Mouse (Mus musculus): Measurements from ENCODE around the gene Entpd1.
"Not testable (repeated sequence)": the region's sequence is repeated elsewhere in the genome, so short reads cannot be mapped to it uniquely, and the experiment has no call there.

The Entpd1 gene

DNA sequence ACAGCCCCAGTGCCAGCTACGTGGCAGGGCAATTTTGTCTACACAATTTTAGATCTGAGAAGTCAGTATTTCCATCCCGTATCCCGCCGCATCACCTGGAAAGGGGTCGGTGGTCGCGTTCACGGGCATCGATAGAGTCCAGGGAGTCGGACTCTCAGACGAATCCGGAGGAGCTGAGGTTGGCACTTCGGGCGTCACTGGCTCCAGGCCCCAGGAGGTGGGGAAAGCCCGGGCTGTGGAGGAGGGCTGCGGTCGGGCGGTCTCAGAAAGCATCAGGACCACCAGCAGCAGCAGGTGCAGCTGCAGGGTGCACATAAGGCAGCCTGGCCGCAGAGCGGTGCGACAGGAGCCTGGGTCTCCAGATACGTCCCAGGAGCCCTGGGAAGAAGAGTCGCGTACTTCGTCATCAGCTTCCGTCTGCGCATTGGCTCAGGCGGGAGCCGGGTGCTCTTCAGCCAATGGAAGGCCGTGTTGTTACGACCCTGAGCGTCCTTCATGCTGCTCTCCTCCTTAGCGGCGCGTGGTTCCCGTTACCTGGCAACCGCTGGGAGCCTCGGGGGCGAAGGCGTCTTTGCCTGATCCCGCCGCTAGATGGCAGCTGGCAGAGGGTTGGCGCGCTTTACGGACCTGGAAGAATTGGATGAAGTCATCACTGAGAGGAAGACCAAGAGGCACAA, at the start of gene Entpd1, which contains the start of gene Tctn3:
TSS of gene Entpd1 (plus strand) at position 537 of the 677 bp plus-strand sequence.
TSS of gene Tctn3 (minus strand) at position 404 of the 677 bp plus-strand sequence.
- peak; percentile 96 for DNase-seq

GRCm38 (mm10) chr19:40563880-40564645, 48.1 kb upstream of the Entpd1 start:
- DNase-seq = no peak

GRCm38 (mm10) chr19:40567616-40568015, 44.5 kb upstream of the Entpd1 start:
- no peak for DNase-seq

GRCm38 (mm10) chr19:40570726-40571125, 41.4 kb upstream of the Entpd1 start:
- peak; percentile 81 for DNase-seq

DNA sequence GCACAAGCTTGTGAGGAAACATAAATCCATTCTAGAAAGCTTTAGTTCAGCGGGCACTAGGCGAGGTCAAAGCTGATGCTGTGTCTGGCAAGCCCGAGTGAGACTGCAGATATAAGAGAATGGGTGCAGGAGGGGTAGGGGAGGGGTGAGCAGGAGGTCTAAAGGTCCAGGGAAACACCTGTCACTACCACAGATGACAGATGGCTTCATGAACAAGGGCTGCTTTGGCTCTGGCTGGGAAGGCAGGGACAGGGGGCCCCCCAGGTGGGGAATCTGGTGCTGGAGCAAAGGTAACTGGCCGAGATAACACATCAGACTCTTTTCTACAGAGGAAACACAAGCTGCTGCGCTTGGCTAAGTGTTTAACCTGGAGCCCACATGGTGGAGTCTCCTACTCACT, 36.7 kb upstream of the Entpd1 start:
- DNase-seq = no peak

- DNase-seq = no peak
These were observed 31.3 kb upstream of the Entpd1 start for GRCm38 (mm10) chr19:40580902-40581301.

DNA sequence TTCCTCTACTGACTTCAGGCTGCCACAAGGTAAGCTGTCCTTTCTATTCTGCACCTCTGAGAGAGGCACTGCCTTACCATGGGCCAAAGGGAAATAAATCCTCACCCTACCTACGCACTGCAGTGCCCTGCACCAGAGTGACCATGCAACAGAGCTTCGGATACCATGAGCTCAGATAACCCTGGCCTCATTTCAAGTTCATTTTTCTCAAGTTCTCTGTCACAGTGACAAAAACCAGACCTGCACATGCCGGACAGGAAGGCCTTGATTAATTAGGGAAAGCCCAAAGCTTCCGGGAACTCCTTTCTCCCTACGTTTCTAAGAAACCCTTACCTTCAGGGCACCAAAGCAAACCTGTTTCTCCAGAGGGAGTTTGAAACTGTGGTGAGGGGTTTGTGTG, 30.5 kb upstream of the Entpd1 start:
- DNase-seq = no peak

- DNase-seq = no peak
These were observed 25.3 kb upstream of the Entpd1 start for GRCm38 (mm10) chr19:40586908-40587307.

DNA sequence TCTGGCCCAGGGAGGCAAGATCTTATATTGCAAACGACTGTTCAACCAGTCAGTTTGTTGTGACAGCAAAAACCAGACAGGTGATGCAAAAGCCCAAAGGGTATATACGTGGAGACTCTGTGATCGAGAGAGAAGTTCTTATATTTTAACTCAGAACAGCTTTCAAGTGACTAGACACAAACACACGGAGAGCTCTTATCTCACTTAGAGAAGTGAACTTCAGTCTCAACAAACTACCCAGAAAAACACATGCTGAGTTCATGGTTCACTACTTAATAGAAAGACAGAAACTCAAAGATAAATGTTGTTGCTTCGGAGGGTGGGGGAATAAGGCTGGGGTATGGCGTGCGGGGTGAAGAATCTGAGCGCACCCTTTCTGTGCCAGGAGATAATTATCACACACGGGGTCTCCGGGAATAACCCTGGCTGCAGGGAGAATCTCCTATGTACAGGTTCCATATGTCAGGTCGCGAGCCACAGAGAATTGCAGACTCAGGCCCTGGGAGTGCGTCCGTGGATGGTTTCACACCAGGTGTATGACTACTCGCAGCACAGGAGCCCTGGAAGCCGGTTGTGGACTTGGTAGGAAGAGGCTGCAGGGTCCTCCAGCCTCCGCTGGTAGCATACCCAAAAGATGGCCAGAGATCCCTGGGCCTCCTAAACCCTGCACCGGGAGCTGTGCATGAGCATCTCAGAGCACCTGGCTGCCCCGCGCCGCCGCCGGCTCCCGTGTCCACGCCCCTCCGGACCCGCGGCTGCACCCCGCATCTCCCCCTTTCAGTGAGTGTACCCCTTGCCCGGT, 24.5 kb upstream of the Entpd1 start:
- no peak for DNase-seq

- peak; percentile 73 for DNase-seq
These were observed 23.9 kb upstream of the Entpd1 start, which contains the start of gene Aldh18a1 for GRCm38 (mm10) chr19:40588293-40588654. Gene Aldh18a1, minus strand, starts transcription at chr19:40588463.

DNA sequence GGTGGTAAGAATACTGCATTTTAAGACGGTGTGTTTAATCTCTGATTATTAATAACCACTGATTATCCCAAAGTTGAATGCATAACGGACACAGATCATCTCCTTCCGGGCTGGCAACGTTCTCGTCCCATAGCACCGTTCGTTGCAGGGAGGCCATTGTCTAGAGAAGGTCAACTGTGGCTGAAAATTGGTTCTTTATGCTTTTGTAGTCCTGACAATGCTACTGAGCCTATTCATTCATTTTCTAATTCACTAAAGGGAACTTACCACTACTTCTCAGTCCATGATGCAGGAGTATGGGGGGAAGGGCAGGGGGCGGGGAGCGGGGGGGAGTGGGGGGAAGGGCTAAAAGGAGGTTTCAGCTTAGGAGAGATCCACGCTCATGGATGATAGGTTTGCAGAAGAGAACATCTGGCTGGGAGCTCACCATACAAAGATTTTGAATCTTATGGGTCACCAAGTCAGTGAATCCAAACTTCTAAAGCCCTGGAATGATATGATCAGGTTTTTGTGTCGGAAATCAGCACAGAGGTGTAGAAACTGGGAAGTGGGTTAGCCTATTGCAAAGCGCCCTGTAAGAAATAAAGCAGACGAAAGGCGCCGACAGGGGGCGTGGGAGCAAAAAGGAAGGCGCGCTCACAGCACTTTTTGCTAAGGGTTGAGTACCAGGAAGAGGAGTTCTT, 23.2 kb upstream of the Entpd1 start:
- DNase-seq = peak; percentile 76

DNA sequence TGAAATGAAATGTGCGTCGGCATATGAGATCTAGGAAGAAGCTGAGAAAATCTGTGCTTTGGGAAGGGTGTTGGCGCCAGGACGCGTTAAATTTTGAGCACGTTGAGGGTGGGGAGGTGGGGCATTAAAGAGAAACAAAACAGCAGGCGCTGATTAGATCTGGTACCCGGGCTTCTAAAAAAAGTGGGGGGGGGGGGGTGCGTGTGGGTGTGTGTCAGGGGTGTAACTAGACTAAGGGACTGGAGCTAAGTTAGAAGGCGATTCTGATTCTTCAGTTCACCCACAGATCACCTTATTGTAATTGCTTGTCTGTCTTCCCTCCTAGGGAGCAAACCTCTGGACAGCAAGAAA, 22.7 kb upstream of the Entpd1 start:
- DNase-seq = no peak

DNA sequence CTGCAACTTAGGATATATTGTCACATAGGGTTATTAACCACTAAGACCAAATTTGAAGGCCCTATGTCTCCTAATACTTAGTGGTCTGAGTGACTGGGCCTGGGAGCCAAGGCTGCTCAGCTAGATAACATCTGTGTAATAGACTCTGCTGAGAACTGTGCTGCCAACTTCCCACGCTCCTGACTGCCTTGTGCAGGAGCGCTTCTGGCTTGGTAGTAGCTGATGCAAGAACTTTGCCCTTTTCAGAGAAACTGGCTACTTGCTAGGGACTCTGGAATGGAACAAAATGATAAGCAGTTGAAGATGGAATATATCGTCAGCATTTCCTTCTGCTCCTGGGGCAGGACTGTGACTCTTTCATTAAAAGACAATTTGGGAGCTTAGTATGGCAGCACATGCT, 16.9 kb upstream of the Entpd1 start:
- DNase-seq = no peak

DNA sequence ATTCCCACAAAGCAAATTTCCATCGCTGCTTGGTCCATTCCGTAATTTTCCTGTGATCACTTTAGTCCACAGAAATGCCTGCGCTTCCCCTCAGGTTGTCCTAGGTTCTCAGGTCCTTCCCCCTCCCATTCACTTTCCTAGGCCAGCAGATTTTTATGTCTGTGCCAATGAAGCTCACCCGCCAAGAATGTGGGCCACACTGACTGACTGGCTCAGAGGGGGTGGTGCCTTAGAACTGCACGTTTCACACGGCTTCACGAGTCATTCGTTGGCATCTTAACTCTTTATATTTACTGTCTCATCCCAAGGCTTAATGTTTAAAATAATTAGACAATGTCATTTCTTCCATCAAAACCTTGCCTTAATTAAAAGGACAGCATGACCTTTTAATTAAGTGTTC, 16.3 kb upstream of the Entpd1 start:
- DNase-seq = no peak

- DNase-seq = not testable (repeated sequence)
These were observed 11.3 kb upstream of the Entpd1 start for GRCm38 (mm10) chr19:40600846-40601245.

GRCm38 (mm10) chr19:40601870-40602269, 10.3 kb upstream of the Entpd1 start:
- no peak for DNase-seq

- no peak for DNase-seq
These were observed 7.0 kb upstream of the Entpd1 start for GRCm38 (mm10) chr19:40605189-40605588.

DNA sequence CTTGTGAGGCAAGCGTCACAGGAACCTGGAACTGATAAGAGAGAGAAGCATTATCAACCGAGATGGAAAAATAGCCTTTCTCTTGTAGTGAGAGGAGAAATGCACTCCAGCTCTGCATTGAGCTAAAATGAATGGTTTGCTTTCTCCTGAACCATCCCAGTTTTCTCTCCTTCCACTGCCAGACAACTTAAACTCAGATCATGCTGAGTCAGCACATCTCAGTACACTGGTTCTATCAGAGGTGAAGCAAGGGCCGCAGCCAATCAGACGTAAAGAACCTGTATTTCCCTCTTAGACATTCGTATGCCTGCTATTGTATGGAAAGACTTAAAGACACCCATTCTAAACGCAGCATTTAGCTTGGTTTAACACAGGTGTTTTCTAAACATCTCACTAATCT, 4.5 kb upstream of the Entpd1 start:
- no peak for DNase-seq

- DNase-seq = no peak
These were observed 2.6 kb downstream of the Entpd1 start for GRCm38 (mm10) chr19:40614811-40615210.

DNA sequence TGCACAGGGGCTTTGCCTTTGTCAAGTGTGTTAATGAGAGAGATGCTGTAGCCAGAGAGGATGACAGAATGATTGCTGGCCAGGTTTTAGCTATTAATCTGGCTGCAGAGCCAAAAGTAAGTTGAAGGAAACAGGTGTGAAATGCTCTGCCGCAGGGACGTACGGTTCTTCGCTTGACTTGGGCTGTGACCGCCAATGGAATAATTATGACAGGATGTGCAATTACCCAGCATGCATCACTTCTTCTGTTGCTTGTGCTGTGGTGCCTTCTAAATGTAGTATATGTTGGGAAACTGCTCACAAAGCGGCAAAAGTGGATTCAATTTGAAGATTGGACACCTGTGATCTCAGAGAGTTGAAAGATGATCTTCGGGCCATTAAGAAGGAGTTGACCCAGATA, 3.9 kb downstream of the Entpd1 start:
- DNase-seq = no peak

- not testable (repeated sequence) for DNase-seq
These were observed 9.4 kb downstream of the Entpd1 start for GRCm38 (mm10) chr19:40621616-40622015.

DNA sequence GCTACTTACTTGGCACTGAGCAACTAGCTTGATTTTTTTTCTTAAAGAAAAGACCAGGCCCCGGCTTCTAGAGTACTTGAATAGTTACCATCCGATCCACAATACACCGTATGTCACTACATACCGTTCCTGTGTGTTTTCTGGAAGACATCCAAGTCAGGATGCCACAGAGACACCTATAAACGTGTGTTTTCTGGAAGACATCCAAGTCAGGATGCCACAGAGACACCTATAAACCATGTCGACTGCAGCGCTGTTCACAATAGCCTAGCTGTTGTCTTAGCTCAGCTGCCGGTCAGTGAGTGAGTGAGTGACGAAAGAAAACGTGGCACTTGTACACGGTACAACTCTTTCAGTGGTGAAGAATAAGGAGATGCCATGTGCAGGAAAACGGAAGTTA, 13.8 kb downstream of the Entpd1 start:
- no peak for DNase-seq

DNA sequence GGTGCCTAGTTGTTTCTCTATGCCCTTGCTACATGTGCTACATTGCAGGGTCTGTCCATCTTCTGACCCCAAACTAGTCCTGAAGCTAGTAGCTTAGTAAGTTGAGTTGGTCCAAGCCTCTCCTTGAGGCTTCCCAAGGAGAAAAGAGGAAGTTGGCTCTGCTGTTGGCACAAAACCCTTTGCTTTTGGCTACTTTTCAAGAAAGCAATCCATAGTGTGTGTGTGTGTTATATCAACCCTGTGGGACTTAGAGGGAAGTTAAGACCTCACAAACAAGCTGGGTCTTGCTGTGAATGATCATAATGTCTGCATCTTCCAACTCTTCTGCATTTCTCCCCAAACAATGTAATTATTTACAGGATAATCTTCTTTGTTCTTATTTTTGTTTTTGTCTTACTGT, 16.8 kb downstream of the Entpd1 start:
- DNase-seq = no peak

Data from kidney, adult 11 months (tissue).